Comparison of ENCODE assay signal across 18 mouse cellular contexts in genomic region chr6:6552006-6552405, GRCm38 (mm10). TPM values are rescaled to one million over a fixed set of nuclear protein-coding genes. Genes with fewer than 3 reads are reported as not detected.
DNase-seq lines count a peak whose midpoint lies in the region; ATAC-seq and TF ChIP-seq lines count a peak whose summit lies in the region.
"Had no signal": no experiment of that assay in that cellular context is flagged by ENCODE, and none has a peak within 500 bp of the region (broad histone marks: within the 10 kb centered on the region; RNA-seq: fewer than 3 reads in every experiment).

No protein-coding gene starts in this region.

- DNase-seq in kidney, postnatal 0 days (ENCODE audit: low spot score): peak; percentile 25
- DNase-seq in neural tube, embryonic 10.5 days (ENCODE audit: extremely low spot score, low spot score): no peak
- no peak for DNase-seq in adrenal gland, postnatal 36 days
- DNase-seq: adrenal gland, adult 2 months; adrenal gland, postnatal 10 days; adrenal gland, postnatal 25 days; cerebellum, adult 11-12 months; cerebellum, adult 2 months; cerebellum, adult 9-10 months; cerebellum, postnatal 10 days; cerebellum, postnatal 25 days; forebrain, postnatal 0 days had no signal

- 26% methylated on average over 6 of the region's 6 CpGs for WGBS in kidney, postnatal 0 days
- 35% methylated on average over 6 of the region's 6 CpGs for WGBS in kidney, embryonic 16.5 days
- 39% methylated on average over 6 of the region's 6 CpGs for WGBS in neural tube, embryonic 12.5 days

- no peak overlapping the region for H3K4me2 ChIP-seq in kidney, postnatal 0 days (ENCODE audit: low read length)
- no peak overlapping the region for H3K4me2 ChIP-seq in kidney, embryonic 16.5 days (replicated peaks; ENCODE audit: low read depth, low read length)
- H3K4me2 ChIP-seq in neural tube, embryonic 12.5 days (replicated peaks): no peak overlapping the region
- H3K4me2 ChIP-seq: embryonic facial prominence, embryonic 12.5 days; forebrain, embryonic 13.5 days; forebrain, embryonic 15.5 days had no signal

- no peak overlapping the region for H3K4me3 ChIP-seq in kidney, postnatal 0 days (replicated peaks; ENCODE audit: low read depth, low read length)
- H3K4me3 ChIP-seq in kidney, embryonic 16.5 days (ENCODE audit: low read length): no peak overlapping the region
- no peak overlapping the region for H3K4me3 ChIP-seq in neural tube, embryonic 12.5 days
- H3K4me3 ChIP-seq: embryonic facial prominence, embryonic 10.5 days; embryonic facial prominence, embryonic 12.5 days; forebrain, embryonic 13.5 days; forebrain, embryonic 15.5 days had no signal

- H3K9ac ChIP-seq in kidney, postnatal 0 days (ENCODE audit: low read depth, low read length): no peak overlapping the region
- H3K9ac ChIP-seq in kidney, embryonic 16.5 days (replicated peaks; ENCODE audit: low read length): no peak overlapping the region
- no peak overlapping the region for H3K9ac ChIP-seq in neural tube, embryonic 12.5 days
- H3K9ac ChIP-seq: embryonic facial prominence, embryonic 12.5 days; forebrain, embryonic 13.5 days; forebrain, embryonic 15.5 days; forebrain, postnatal 0 days had no signal

- peaks cover 17% of the 10 kb centered on the region; the same call in 1 of the 2 replicates for H3K36me3 ChIP-seq in kidney, postnatal 0 days (ENCODE audit: insufficient read depth, low read length)
- H3K36me3 ChIP-seq in kidney, embryonic 16.5 days (ENCODE audit: insufficient read depth, low read length): peaks cover 17% of the 10 kb centered on the region; the same call in 1 of the 2 replicates
- H3K36me3 ChIP-seq in neural tube, embryonic 12.5 days: peaks cover 16% of the 10 kb centered on the region

- no peak for ATAC-seq in kidney, postnatal 0 days (replicated peaks; ENCODE audit: low FRiP score, low read depth)
- ATAC-seq in kidney, embryonic 16.5 days (ENCODE audit: low FRiP score, low TSS enrichment): no peak
- 0 out of 2 replicates have a peak, but pooled peaks have one; percentile 59 for ATAC-seq in neural tube, embryonic 12.5 days (ENCODE audit: low FRiP score, low read depth)
- ATAC-seq: forebrain, embryonic 13.5 days; forebrain, embryonic 15.5 days; forebrain, postnatal 0 days had no signal

- no peaks in the 10 kb centered on the region for H3K9me3 ChIP-seq in kidney, postnatal 0 days (replicated peaks; ENCODE audit: low read length)
- no peaks in the 10 kb centered on the region for H3K9me3 ChIP-seq in kidney, embryonic 16.5 days (ENCODE audit: low read length)
- no peaks in the 10 kb centered on the region for H3K9me3 ChIP-seq in neural tube, embryonic 12.5 days
- H3K9me3 ChIP-seq: embryonic facial prominence, embryonic 10.5 days; embryonic facial prominence, embryonic 12.5 days; forebrain, embryonic 13.5 days; forebrain, embryonic 15.5 days had no signal

- H3K27me3 ChIP-seq in kidney, postnatal 0 days (ENCODE audit: insufficient read depth, low read length): no peaks in the 10 kb centered on the region
- H3K27me3 ChIP-seq in kidney, embryonic 16.5 days (ENCODE audit: insufficient read depth, low read length): no peaks in the 10 kb centered on the region
- H3K27me3 ChIP-seq in neural tube, embryonic 12.5 days (replicated peaks): no peaks in the 10 kb centered on the region
- H3K27me3 ChIP-seq: embryonic facial prominence, embryonic 12.5 days; forebrain, embryonic 13.5 days; forebrain, embryonic 15.5 days had no signal

- TF ChIP-seq CTCF in kidney, postnatal 0 days (IDR thresholded peaks at IDR 0.05; ENCODE audit: low read depth): no peak

- no peak overlapping the region for H3K27ac ChIP-seq in kidney, postnatal 0 days
- H3K27ac ChIP-seq in kidney, embryonic 16.5 days (ENCODE audit: low read length): no peak overlapping the region
- no peak overlapping the region for H3K27ac ChIP-seq in neural tube, embryonic 12.5 days
- H3K27ac ChIP-seq: embryonic facial prominence, embryonic 10.5 days; embryonic facial prominence, embryonic 12.5 days; forebrain, embryonic 13.5 days; forebrain, embryonic 15.5 days had no signal

- no peaks in the 10 kb centered on the region for H3K4me1 ChIP-seq in kidney, postnatal 0 days (replicated peaks; ENCODE audit: insufficient read depth, low read length)
- no peaks in the 10 kb centered on the region for H3K4me1 ChIP-seq in kidney, embryonic 16.5 days (ENCODE audit: insufficient read depth, low read length)
- H3K4me1 ChIP-seq in neural tube, embryonic 12.5 days: no peaks in the 10 kb centered on the region
- H3K4me1 ChIP-seq: embryonic facial prominence, embryonic 10.5 days; embryonic facial prominence, embryonic 12.5 days; forebrain, embryonic 13.5 days; forebrain, embryonic 15.5 days had no signal

RNA-seq across cellular contexts. Expression of gene Sem1, which starts 26.5 kb away (rescaled TPM):
- polyA plus RNA-seq in kidney, postnatal 0 days (2015; fragmentation: Nextera tagmentation; extraction: Ambion mirVana): 255 and 262 TPM in 2 replicates
- 211 and 217 TPM in 2 replicates for polyA plus RNA-seq in kidney, embryonic 16.5 days (2015; fragmentation: Nextera tagmentation; extraction: Ambion mirVana)
- 204 and 226 TPM in 2 replicates for polyA plus RNA-seq in neural tube, embryonic 12.5 days (2016; fragmentation: Nextera tagmentation; extraction: Ambion mirVana)
- 10 to 100 TPM; 71.8 to 73.4 TPM for total RNA-seq in adrenal gland, postnatal 36 days (2021)
